Mouse (Mus musculus) liver, postnatal 0 days (tissue): ENCODE data around the gene Clip2.

Experiments used
- CTCF ChIP-seq: sonication (generic); IDR thresholded peaks from 2 replicates; pipeline ENCODE4 v1.5.1; 2016; ENCODE audit warnings: antibody characterized with exemption, low read depth
- EP300 ChIP-seq: IDR thresholded peaks from 2 replicates; pipeline ENCODE4 v1.6.1; 2016; ENCODE audit warnings: antibody characterized with exemption, low read depth, mild to moderate bottlenecking

DNA sequence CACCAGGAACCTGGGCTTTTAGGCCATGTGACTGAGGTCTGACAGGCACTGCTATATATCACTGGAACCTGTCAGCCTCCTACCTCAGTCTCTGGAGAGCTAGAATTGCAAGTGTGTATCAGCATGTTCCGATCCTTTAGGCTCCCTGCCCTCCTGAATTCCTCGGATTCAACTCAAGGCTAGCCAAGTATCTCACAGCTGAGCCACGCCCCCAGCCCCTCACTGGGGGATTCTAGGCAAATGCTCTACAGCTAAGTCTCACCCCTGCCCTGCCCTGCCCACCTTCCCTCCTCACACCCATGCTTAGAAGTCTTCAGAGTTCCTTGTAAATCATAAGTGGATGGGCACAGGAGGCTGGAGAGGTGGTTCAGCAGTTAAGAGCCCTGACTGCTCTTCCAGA, 111.1 kb downstream of the Clip2 start:
- TF ChIP-seq CTCF (no peak), EP300 (no peak)
